Comparison of ENCODE assay signal across 11 mouse cellular contexts in the genomic region with DNA sequence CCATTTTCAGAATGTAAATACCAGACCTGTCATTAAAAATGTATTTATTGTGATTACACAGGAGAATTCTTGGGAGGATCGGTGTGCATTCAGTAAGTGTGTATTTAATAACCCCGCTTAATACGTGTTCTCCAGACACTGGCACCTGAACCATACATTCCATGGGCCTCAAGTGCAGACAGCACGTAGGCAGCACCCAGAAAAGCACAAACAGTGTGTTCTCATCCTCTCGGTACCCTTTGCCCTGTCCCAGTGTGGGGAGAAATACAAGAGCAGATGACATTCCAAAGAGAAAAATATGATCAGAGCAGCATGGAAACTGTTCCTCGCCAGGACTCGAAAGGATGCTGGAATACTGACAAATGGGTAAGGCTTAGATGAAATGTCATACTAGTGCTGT. TPM values are rescaled to one million over a fixed set of nuclear protein-coding genes. Genes with fewer than 3 reads are reported as not detected.
A peak's percentile ranks its signal among the peaks of the same experiment; 100 is the strongest.
DNase-seq lines count a peak whose midpoint lies in the region; ATAC-seq and TF ChIP-seq lines count a peak whose summit lies in the region.
"Had no signal": no experiment of that assay in that cellular context is flagged by ENCODE, and none has a peak within 500 bp of the region (broad histone marks: within the 10 kb centered on the region; RNA-seq: fewer than 3 reads in every experiment).

No protein-coding gene starts in this region.

- no peak overlapping the region; the same call in 1 of the 2 replicates for H3K4me2 ChIP-seq in forebrain, postnatal 0 days (ENCODE audit: low read depth)
- no peak overlapping the region for H3K4me2 ChIP-seq in forebrain, embryonic 16.5 days (ENCODE audit: low read length)
- H3K4me2 ChIP-seq in kidney, postnatal 0 days (ENCODE audit: low read length): no peak overlapping the region
- H3K4me2 ChIP-seq in intestine, embryonic 16.5 days (ENCODE audit: low read depth, low read length): no peak overlapping the region
- H3K4me2 ChIP-seq in neural tube, embryonic 15.5 days: no peak overlapping the region
- H3K4me2 ChIP-seq: heart, embryonic 11.5 days had no signal

- ATAC-seq in forebrain, postnatal 0 days: no peak
- ATAC-seq in forebrain, embryonic 16.5 days: no peak
- no peak for ATAC-seq in kidney, postnatal 0 days (replicated peaks; ENCODE audit: low FRiP score, low read depth)
- peak; percentile 30 for ATAC-seq in intestine, embryonic 16.5 days
- no peak for ATAC-seq in neural tube, embryonic 15.5 days (ENCODE audit: low FRiP score)

- H3K27me3 ChIP-seq in forebrain, postnatal 0 days (ENCODE audit: insufficient read depth, low read length): no peaks in the 10 kb centered on the region
- H3K27me3 ChIP-seq in forebrain, embryonic 16.5 days (replicated peaks; ENCODE audit: control insufficient read depth, insufficient read depth, low read length): no peaks in the 10 kb centered on the region
- no peaks in the 10 kb centered on the region for H3K27me3 ChIP-seq in kidney, postnatal 0 days (ENCODE audit: insufficient read depth, low read length)
- no peaks in the 10 kb centered on the region for H3K27me3 ChIP-seq in intestine, embryonic 16.5 days (replicated peaks; ENCODE audit: control insufficient read depth, insufficient read depth, low read length)
- no peaks in the 10 kb centered on the region for H3K27me3 ChIP-seq in neural tube, embryonic 15.5 days (replicated peaks)

- TF ChIP-seq CTCF in forebrain, postnatal 0 days (IDR thresholded peaks at IDR 0.05; ENCODE audit: low read depth): no peak
- TF ChIP-seq CTCF in kidney, postnatal 0 days (IDR thresholded peaks at IDR 0.05; ENCODE audit: low read depth): no peak

- WGBS in forebrain, postnatal 0 days: 60% methylated on average over 7 of the region's 7 CpGs
- 68% methylated on average over 7 of the region's 7 CpGs for WGBS in forebrain, embryonic 16.5 days
- WGBS in kidney, postnatal 0 days: 70% methylated on average over 7 of the region's 7 CpGs
- WGBS in intestine, embryonic 16.5 days: 59% methylated on average over 7 of the region's 7 CpGs
- 48% methylated on average over 7 of the region's 7 CpGs for WGBS in neural tube, embryonic 15.5 days

- no peaks in the 10 kb centered on the region for H3K9me3 ChIP-seq in forebrain, postnatal 0 days (ENCODE audit: low read length)
- no peaks in the 10 kb centered on the region for H3K9me3 ChIP-seq in forebrain, embryonic 16.5 days (ENCODE audit: control insufficient read depth, low read length)
- no peaks in the 10 kb centered on the region for H3K9me3 ChIP-seq in kidney, postnatal 0 days (replicated peaks; ENCODE audit: low read length)
- no peaks in the 10 kb centered on the region for H3K9me3 ChIP-seq in intestine, embryonic 16.5 days (ENCODE audit: control insufficient read depth, low read length)
- H3K9me3 ChIP-seq in neural tube, embryonic 15.5 days (replicated peaks): no peaks in the 10 kb centered on the region

- H3K36me3 ChIP-seq in forebrain, postnatal 0 days (ENCODE audit: insufficient read depth): no peaks in the 10 kb centered on the region
- no peaks in the 10 kb centered on the region for H3K36me3 ChIP-seq in forebrain, embryonic 16.5 days (ENCODE audit: control insufficient read depth, insufficient read depth)
- no peaks in the 10 kb centered on the region for H3K36me3 ChIP-seq in kidney, postnatal 0 days (ENCODE audit: insufficient read depth, low read length)
- no peaks in the 10 kb centered on the region for H3K36me3 ChIP-seq in intestine, embryonic 16.5 days (ENCODE audit: control insufficient read depth, insufficient read depth, low read length)
- H3K36me3 ChIP-seq in neural tube, embryonic 15.5 days: no peaks in the 10 kb centered on the region

- no peaks in the 10 kb centered on the region; the same call in none of the 2 replicates for H3K4me1 ChIP-seq in forebrain, postnatal 0 days (ENCODE audit: insufficient read depth)
- H3K4me1 ChIP-seq in forebrain, embryonic 16.5 days (replicated peaks; ENCODE audit: control insufficient read depth, insufficient read depth, low read length): peaks cover 24% of the 10 kb centered on the region
- H3K4me1 ChIP-seq in kidney, postnatal 0 days (replicated peaks; ENCODE audit: insufficient read depth, low read length): no peaks in the 10 kb centered on the region
- H3K4me1 ChIP-seq in intestine, embryonic 16.5 days (ENCODE audit: control insufficient read depth, insufficient read depth, low read length): no peaks in the 10 kb centered on the region; the same call in 1 of the 2 replicates
- peaks cover 52% of the 10 kb centered on the region for H3K4me1 ChIP-seq in neural tube, embryonic 15.5 days

- no peak overlapping the region for H3K4me3 ChIP-seq in forebrain, postnatal 0 days (ENCODE audit: low read depth, low read length)
- H3K4me3 ChIP-seq in forebrain, embryonic 16.5 days (replicated peaks; ENCODE audit: low read length): no peak overlapping the region
- H3K4me3 ChIP-seq in kidney, postnatal 0 days (replicated peaks; ENCODE audit: low read depth, low read length): no peak overlapping the region
- H3K4me3 ChIP-seq in intestine, embryonic 16.5 days (ENCODE audit: low read length): no peak overlapping the region
- H3K4me3 ChIP-seq in neural tube, embryonic 15.5 days (replicated peaks): no peak overlapping the region

- 0 out of 2 replicates have a peak overlapping the region, but pooled peaks have one; percentile 2 for H3K27ac ChIP-seq in forebrain, postnatal 0 days (ENCODE audit: low read depth, low read length)
- no peak overlapping the region for H3K27ac ChIP-seq in forebrain, embryonic 16.5 days (ENCODE audit: low read length)
- H3K27ac ChIP-seq in kidney, postnatal 0 days: peak overlapping the region; percentile 70
- peak overlapping the region; percentile 78 for H3K27ac ChIP-seq in intestine, embryonic 16.5 days (ENCODE audit: low read length)
- peak overlapping the region; percentile 24; the same call in 1 of the 2 replicates for H3K27ac ChIP-seq in neural tube, embryonic 15.5 days (replicated peaks)

- no peak for DNase-seq in forebrain, postnatal 0 days
- DNase-seq in kidney, postnatal 0 days (ENCODE audit: low spot score): no peak
- no peak for DNase-seq in kidney, adult 11 months
- DNase-seq in right cerebral cortex, postnatal 14 days: no peak
- DNase-seq in frontal cortex, postnatal 10 days (ENCODE audit: low spot score in 2 of 2): no peak
- DNase-seq: cerebellum, postnatal 14 days had no signal

- no peak overlapping the region for H3K9ac ChIP-seq in forebrain, postnatal 0 days
- H3K9ac ChIP-seq in forebrain, embryonic 16.5 days (replicated peaks; ENCODE audit: low read depth, low read length): no peak overlapping the region
- H3K9ac ChIP-seq in kidney, postnatal 0 days (ENCODE audit: low read depth, low read length): no peak overlapping the region
- H3K9ac ChIP-seq in intestine, embryonic 16.5 days (ENCODE audit: low read depth, low read length): peak overlapping the region; percentile 36
- H3K9ac ChIP-seq in neural tube, embryonic 15.5 days (replicated peaks): no peak overlapping the region

RNA-seq across cellular contexts. Expression of a gene that starts 22.0 kb away (rescaled TPM):
- total RNA-seq in forebrain, postnatal 0 days (2014; rRNA removed): not detected in 2 replicates
- not detected in 2 replicates for polyA plus RNA-seq in forebrain, postnatal 0 days (2015; fragmentation: Nextera tagmentation; extraction: Ambion mirVana)
- 0.08 TPM in 1 of 2 replicates, not detected in the other for polyA plus RNA-seq in forebrain, embryonic 16.5 days (2015; fragmentation: Nextera tagmentation; extraction: Ambion mirVana)
- 0.32 and 0.34 TPM in 2 replicates for polyA plus RNA-seq in kidney, postnatal 0 days (2015; fragmentation: Nextera tagmentation; extraction: Ambion mirVana)
- 0.16 TPM in 1 of 2 replicates, not detected in the other for polyA plus RNA-seq in intestine, embryonic 16.5 days (2015; fragmentation: Nextera tagmentation; extraction: Ambion mirVana)
- polyA plus RNA-seq in neural tube, embryonic 15.5 days (2015; fragmentation: Nextera tagmentation; extraction: Ambion mirVana): 0.20 TPM in 1 of 2 replicates, not detected in the other
- total RNA-seq: liver, adult 2 months had no signal
- polyA plus RNA-seq: liver, adult 2 months had no signal
